Mouse (Mus musculus): ENCODE results near the gene S1pr3. TPM values are rescaled to one million over a fixed set of nuclear protein-coding genes. Genes with fewer than 3 reads are reported as not detected.

The S1pr3 gene
- polyA plus RNA-seq, 2 experiments = 0.56 to 0.76 TPM

- DNase-seq (ENCODE audit: low read depth in 3 of 3, low spot score in 3 of 3) = no peak
- 56% methylated on average over 6 of the region's 6 CpGs for WGBS (ENCODE audit: insufficient replicate concordance)
Measured at GRCm38 (mm10) chr13:51391359-51391916, 17.0 kb upstream of the S1pr3 start.

GRCm38 (mm10) chr13:51392256-51392655 lies 16.2 kb upstream of the S1pr3 start:
- 14% methylated on average over 1 of the region's 1 CpGs for WGBS (ENCODE audit: insufficient replicate concordance)
- Histone ChIP-seq H3K9ac (replicated peaks) (no peak overlapping the region), H3K27me3 (ENCODE audit: control insufficient read depth, insufficient read depth, low read length) (no peaks in the 10 kb centered on the region), H3K27ac (no peak overlapping the region), H3K4me2 (ENCODE audit: low read depth) (no peak overlapping the region), H3K36me3 (replicated peaks; ENCODE audit: control insufficient read depth, insufficient read depth, low read depth) (no peaks in the 10 kb centered on the region), H3K4me1 (replicated peaks; ENCODE audit: control insufficient read depth in 2 of 2, insufficient read depth in 2 of 2, low read length in 1 of 2) (peaks cover 0 to 5% of the 10 kb centered on the region in 2 experiments; a peak in 2 of 4 replicates), H3K9me3 (ENCODE audit: control insufficient read depth, low read length) (no peaks in the 10 kb centered on the region), H3K4me3 (ENCODE audit: insufficient read depth in 1 of 2, low read depth in 2 of 2, low read length in 2 of 2) (no peak overlapping the region)
- no peak for ATAC-seq (ENCODE audit: insufficient read depth)
- TF ChIP-seq EP300 (IDR thresholded peaks at IDR 0.05; ENCODE audit: low read depth) (no peak), CTCF (IDR thresholded peaks at IDR 0.05; ENCODE audit: low read depth) (no peak)
- no peak for DNase-seq (ENCODE audit: low read depth in 3 of 3, low spot score in 3 of 3)

More at GRCm38 (mm10) chr13:51391359-51391916, 17.0 kb upstream of the S1pr3 start:
- Histone ChIP-seq H3K36me3 (replicated peaks; ENCODE audit: control insufficient read depth, insufficient read depth, low read depth) (no peaks in the 10 kb centered on the region), H3K4me2 (ENCODE audit: low read depth) (no peak overlapping the region), H3K9ac (replicated peaks) (no peak overlapping the region), H3K9me3 (ENCODE audit: control insufficient read depth, low read length) (no peaks in the 10 kb centered on the region), H3K27ac (no peak overlapping the region), H3K4me3 (ENCODE audit: insufficient read depth in 1 of 2, low read depth in 2 of 2, low read length in 2 of 2) (no peak overlapping the region), H3K4me1 (replicated peaks; ENCODE audit: control insufficient read depth in 2 of 2, insufficient read depth in 2 of 2, low read length in 1 of 2) (peaks cover 0 to 5% of the 10 kb centered on the region in 2 experiments; a peak in 2 of 4 replicates), H3K27me3 (ENCODE audit: control insufficient read depth, insufficient read depth, low read length) (no peaks in the 10 kb centered on the region)
- TF ChIP-seq CTCF (IDR thresholded peaks at IDR 0.05; ENCODE audit: low read depth) = no peak
- TF ChIP-seq EP300 (IDR thresholded peaks at IDR 0.05; ENCODE audit: low read depth) = no peak
- no peak for ATAC-seq (ENCODE audit: insufficient read depth)

GRCm38 (mm10) chr13:51397861-51398260 lies 10.6 kb upstream of the S1pr3 start:
- H3K27ac ChIP-seq = no peak overlapping the region
- no peak for DNase-seq (ENCODE audit: low read depth in 3 of 3, low spot score in 3 of 3)
- no peak overlapping the region for H3K4me2 ChIP-seq (ENCODE audit: low read depth)
- peaks cover 0 to 2% of the 10 kb centered on the region in 2 experiments; a peak in 2 of 4 replicates for H3K4me1 ChIP-seq (replicated peaks; ENCODE audit: control insufficient read depth in 2 of 2, insufficient read depth in 2 of 2, low read length in 1 of 2)
- ATAC-seq (ENCODE audit: insufficient read depth) = no peak
- H3K27me3 ChIP-seq (ENCODE audit: control insufficient read depth, insufficient read depth, low read length) = no peaks in the 10 kb centered on the region
- TF ChIP-seq EP300 (IDR thresholded peaks at IDR 0.05; ENCODE audit: low read depth) (no peak), CTCF (IDR thresholded peaks at IDR 0.05; ENCODE audit: low read depth) (no peak)
- no peaks in the 10 kb centered on the region for H3K9me3 ChIP-seq (ENCODE audit: control insufficient read depth, low read length)
- H3K9ac ChIP-seq (replicated peaks) = no peak overlapping the region
- no peak overlapping the region for H3K4me3 ChIP-seq (ENCODE audit: insufficient read depth in 1 of 2, low read depth in 2 of 2, low read length in 2 of 2)
- no peaks in the 10 kb centered on the region for H3K36me3 ChIP-seq (replicated peaks; ENCODE audit: control insufficient read depth, insufficient read depth, low read depth)
- WGBS (ENCODE audit: insufficient replicate concordance) = 55% methylated on average over 6 of the region's 6 CpGs

DNA sequence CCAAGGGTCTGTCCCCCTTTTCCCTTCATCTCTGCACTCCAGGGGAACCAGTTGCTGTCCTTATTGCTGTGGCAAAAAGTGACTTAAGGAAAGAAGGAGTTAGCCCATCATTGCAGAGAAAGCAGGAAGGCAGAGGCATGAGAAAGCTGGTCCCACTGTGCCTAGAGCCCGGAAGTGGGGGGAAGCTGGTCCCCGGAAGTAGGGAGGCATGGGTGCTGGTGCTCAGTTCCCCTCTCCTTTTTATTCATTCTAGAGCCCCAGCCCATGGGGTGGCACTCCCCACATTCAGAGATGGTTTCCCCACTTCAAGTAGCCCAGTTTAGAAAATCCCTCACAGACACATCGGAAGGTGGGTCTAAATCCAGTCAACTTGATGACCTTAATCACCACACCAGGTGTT lies 8.9 kb upstream of the S1pr3 start:
- 70% methylated on average over 3 of the region's 3 CpGs for WGBS (ENCODE audit: insufficient replicate concordance)
- no peaks in the 10 kb centered on the region for H3K9me3 ChIP-seq (ENCODE audit: control insufficient read depth, low read length)
- no peak overlapping the region for H3K27ac ChIP-seq
- TF ChIP-seq EP300 (IDR thresholded peaks at IDR 0.05; ENCODE audit: low read depth) (no peak), CTCF (IDR thresholded peaks at IDR 0.05; ENCODE audit: low read depth) (no peak)
- H3K4me3 ChIP-seq (ENCODE audit: insufficient read depth in 1 of 2, low read depth in 2 of 2, low read length in 2 of 2) = no peak overlapping the region
- ATAC-seq (ENCODE audit: insufficient read depth) = no peak
- DNase-seq (ENCODE audit: low read depth in 3 of 3, low spot score in 3 of 3) = no peak
- no peaks in the 10 kb centered on the region for H3K27me3 ChIP-seq (ENCODE audit: control insufficient read depth, insufficient read depth, low read length)
- no peaks in the 10 kb centered on the region for H3K36me3 ChIP-seq (replicated peaks; ENCODE audit: control insufficient read depth, insufficient read depth, low read depth)
- H3K9ac ChIP-seq (replicated peaks) = no peak overlapping the region
- no peak overlapping the region for H3K4me2 ChIP-seq (ENCODE audit: low read depth)
- H3K4me1 ChIP-seq (replicated peaks; ENCODE audit: control insufficient read depth in 2 of 2, insufficient read depth in 2 of 2, low read length in 1 of 2) = peaks cover 0 to 2% of the 10 kb centered on the region in 2 experiments; a peak in 2 of 4 replicates

DNA sequence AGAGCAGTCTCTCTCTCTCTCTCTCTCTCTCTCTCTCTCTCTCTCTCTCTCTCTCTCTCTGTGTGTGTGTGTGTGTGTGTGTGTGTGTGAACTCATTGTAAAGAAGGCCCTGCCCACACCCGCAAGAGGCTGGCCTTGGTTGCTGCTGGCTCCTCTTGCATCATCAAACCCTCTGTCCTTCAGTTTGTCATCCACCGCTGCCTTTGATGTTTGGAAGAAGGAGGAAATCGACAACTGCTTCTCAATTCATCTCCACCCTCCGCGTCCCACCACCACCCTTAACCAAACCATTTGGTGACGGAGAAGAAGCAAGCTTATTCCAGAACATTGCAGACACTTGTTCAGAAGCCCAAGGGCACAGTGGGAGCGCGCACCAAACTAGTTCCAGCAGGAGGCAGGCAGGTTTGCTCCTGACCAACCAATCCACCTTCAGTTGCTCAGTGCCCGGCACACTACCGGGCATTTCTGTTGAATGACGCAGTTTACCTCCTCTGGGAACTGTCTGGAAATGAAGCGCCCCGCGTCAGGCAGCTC lies 8.2 kb upstream of the S1pr3 start:
- DNase-seq (ENCODE audit: low read depth in 3 of 3, low spot score in 3 of 3) (no peak), ATAC-seq (ENCODE audit: insufficient read depth) (no peak; the same call in 1 of the 2 replicates)
- 20% methylated on average over 14 of the region's 14 CpGs for WGBS (ENCODE audit: insufficient replicate concordance)

More for the DNA sequence above, 8.2 kb upstream of the S1pr3 start:
- no peaks in the 10 kb centered on the region for H3K27me3 ChIP-seq (ENCODE audit: control insufficient read depth, insufficient read depth, low read length)
- H3K9ac ChIP-seq (replicated peaks) = no peak overlapping the region
- peak overlapping the region; percentile 59 for H3K4me2 ChIP-seq (ENCODE audit: low read depth)
- no peaks in the 10 kb centered on the region for H3K9me3 ChIP-seq (ENCODE audit: control insufficient read depth, low read length)
- no peaks in the 10 kb centered on the region for H3K36me3 ChIP-seq (replicated peaks; ENCODE audit: control insufficient read depth, insufficient read depth, low read depth)
- TF ChIP-seq EP300 (IDR thresholded peaks at IDR 0.05; ENCODE audit: low read depth) (no peak), CTCF (IDR thresholded peaks at IDR 0.05; ENCODE audit: low read depth) (no peak)
- peak overlapping the region; percentile 7 to 28; a peak in 3 of 4 replicates for H3K4me3 ChIP-seq (ENCODE audit: insufficient read depth in 1 of 2, low read depth in 2 of 2, low read length in 2 of 2)
- H3K4me1 ChIP-seq (replicated peaks; ENCODE audit: control insufficient read depth in 2 of 2, insufficient read depth in 2 of 2, low read length in 1 of 2) = peaks cover 0 to 2% of the 10 kb centered on the region in 2 experiments; a peak in 2 of 4 replicates
- no peak overlapping the region for H3K27ac ChIP-seq
